Mouse (Mus musculus) frontal cortex, postnatal 10 days (tissue): ENCODE data around the gene Lats2.
A peak's percentile ranks its signal among the peaks of the same experiment; 100 is the strongest.
"Not testable (repeated sequence)": the region's sequence is repeated elsewhere in the genome, so short reads cannot be mapped to it uniquely, and the experiment has no call there.

Source experiments
- DNase-seq, 2 experiments: peaks; one replicate each; pipeline ENCODE4 v3.0.0; 2022; ENCODE audit warnings: low spot score in 2 of 2, mixed read lengths in 1 of 2

The Lats2 gene

GRCm38 (mm10) chr14:57758237-57758636 is at the start of gene Lats2:
Lats2 (minus strand) TSS chr14:57758388.
- DNase-seq = no peak

- no peak for DNase-seq
Measured at GRCm38 (mm10) chr14:57803731-57804130, 45.5 kb upstream of the Lats2 start.

GRCm38 (mm10) chr14:57797991-57798931 is 40.1 kb upstream of the Lats2 start, which contains the start of gene Sap18:
Sap18 (plus strand) TSS chr14:57798180.
- DNase-seq = peak; percentile 97

GRCm38 (mm10) chr14:57797551-57797950 is 39.4 kb upstream of the Lats2 start:
- no peak for DNase-seq

GRCm38 (mm10) chr14:57791171-57791570 is 33.0 kb upstream of the Lats2 start:
- DNase-seq = no peak

- no peak for DNase-seq
Measured at GRCm38 (mm10) chr14:57789759-57790158, 31.6 kb upstream of the Lats2 start.

GRCm38 (mm10) chr14:57789311-57789710 is 31.1 kb upstream of the Lats2 start:
- DNase-seq = no peak

GRCm38 (mm10) chr14:57787406-57787805 is 29.2 kb upstream of the Lats2 start:
- no peak for DNase-seq

- no peak for DNase-seq
Measured at GRCm38 (mm10) chr14:57772157-57772815, 14.1 kb upstream of the Lats2 start.

- no peak for DNase-seq
Measured at GRCm38 (mm10) chr14:57769102-57769501, 10.9 kb upstream of the Lats2 start.

GRCm38 (mm10) chr14:57760447-57761412 is 2.5 kb upstream of the Lats2 start:
- DNase-seq = no peak

GRCm38 (mm10) chr14:57756094-57756493 is 2.1 kb downstream of the Lats2 start:
- DNase-seq = no peak

GRCm38 (mm10) chr14:57755661-57756060 is 2.5 kb downstream of the Lats2 start:
- DNase-seq = no peak

- DNase-seq = no peak
Measured at GRCm38 (mm10) chr14:57753351-57753992, 4.7 kb downstream of the Lats2 start.

- DNase-seq = not testable (repeated sequence)
Measured at GRCm38 (mm10) chr14:57751006-57751405, 7.2 kb downstream of the Lats2 start.

GRCm38 (mm10) chr14:57749501-57749900 is 8.7 kb downstream of the Lats2 start:
- DNase-seq = no peak

- DNase-seq = peak; percentile 70 to 81
Measured at GRCm38 (mm10) chr14:57746001-57746771, 12.0 kb downstream of the Lats2 start, which contains the start of gene Gm49361. Gm49361 (minus strand) TSS chr14:57746103.

- DNase-seq = peak in 1 of 2 experiments; percentile 27
Measured at GRCm38 (mm10) chr14:57745291-57745969, 12.8 kb downstream of the Lats2 start.

GRCm38 (mm10) chr14:57744547-57744946 is 13.6 kb downstream of the Lats2 start:
- DNase-seq = no peak

GRCm38 (mm10) chr14:57740651-57741050 is 17.5 kb downstream of the Lats2 start:
- DNase-seq = no peak
